Mouse (Mus musculus) heart, postnatal 25 days (tissue): ENCODE measurements around the gene Nup107. TPM values are rescaled to one million over a fixed set of nuclear protein-coding genes. Genes with fewer than 3 reads are reported as not detected.

ENCODE experiments used
- DNase-seq: peaks from one replicate; pipeline ENCODE4 v3.0.0; 2022; ENCODE audit warnings: low spot score
- intact Hi-C: fragments of 180-260 bp; cut with DNase I; formaldehyde crosslinking; loops from one replicate; pipeline ENCODE4 v1.15.1; 2025
- total RNA-seq, 2 experiments: library from RNA; stranded (reverse); gene quantifications; 2 replicates each; pipeline ENCODE4 v1.2.3; 2021

Gene Nup107
- total RNA-seq, 2 experiments from 2014 or later, result 7.3 to 8.6 TPM

- intact Hi-C loops, result no loop called here
Measured at GRCm38 (mm10) chr10:117780306-117780911, 12.1 kb downstream of the Nup107 start.

GRCm38 (mm10) chr10:117779581-117780305 is 12.8 kb downstream of the Nup107 start:
- no peak for DNase-seq
- intact Hi-C loops, result no loop called here

More at GRCm38 (mm10) chr10:117780306-117780911, 12.1 kb downstream of the Nup107 start:
- DNase-seq, result no peak

- intact Hi-C loops, result no loop called here
- DNase-seq, result no peak
Measured at GRCm38 (mm10) chr10:117778951-117779350, 13.6 kb downstream of the Nup107 start.

GRCm38 (mm10) chr10:117778328-117778910 is 14.1 kb downstream of the Nup107 start:
- DNase-seq, result no peak
- intact Hi-C loops, result no loop called here

- DNase-seq, result no peak
- intact Hi-C loops, result no loop called here
Measured at GRCm38 (mm10) chr10:117777501-117778327, 14.8 kb downstream of the Nup107 start.

DNA sequence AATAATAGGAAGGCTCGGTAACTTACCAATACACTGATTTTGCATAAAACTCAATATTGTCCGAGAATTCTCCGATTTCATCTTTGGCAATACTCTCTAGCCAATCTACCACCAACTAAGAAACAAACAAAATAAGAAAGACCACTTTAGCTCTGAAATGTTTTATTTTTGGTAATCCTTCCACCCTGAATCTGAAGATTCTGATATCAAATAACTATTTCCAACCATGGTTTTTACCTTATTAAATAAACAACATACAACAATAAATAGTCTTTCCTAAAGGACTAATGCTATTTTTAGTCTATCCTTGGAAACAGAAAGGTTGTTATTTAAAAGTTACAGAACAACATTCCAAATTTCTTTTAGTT is 15.4 kb downstream of the Nup107 start:
- intact Hi-C loops, result no loop called here

DNA sequence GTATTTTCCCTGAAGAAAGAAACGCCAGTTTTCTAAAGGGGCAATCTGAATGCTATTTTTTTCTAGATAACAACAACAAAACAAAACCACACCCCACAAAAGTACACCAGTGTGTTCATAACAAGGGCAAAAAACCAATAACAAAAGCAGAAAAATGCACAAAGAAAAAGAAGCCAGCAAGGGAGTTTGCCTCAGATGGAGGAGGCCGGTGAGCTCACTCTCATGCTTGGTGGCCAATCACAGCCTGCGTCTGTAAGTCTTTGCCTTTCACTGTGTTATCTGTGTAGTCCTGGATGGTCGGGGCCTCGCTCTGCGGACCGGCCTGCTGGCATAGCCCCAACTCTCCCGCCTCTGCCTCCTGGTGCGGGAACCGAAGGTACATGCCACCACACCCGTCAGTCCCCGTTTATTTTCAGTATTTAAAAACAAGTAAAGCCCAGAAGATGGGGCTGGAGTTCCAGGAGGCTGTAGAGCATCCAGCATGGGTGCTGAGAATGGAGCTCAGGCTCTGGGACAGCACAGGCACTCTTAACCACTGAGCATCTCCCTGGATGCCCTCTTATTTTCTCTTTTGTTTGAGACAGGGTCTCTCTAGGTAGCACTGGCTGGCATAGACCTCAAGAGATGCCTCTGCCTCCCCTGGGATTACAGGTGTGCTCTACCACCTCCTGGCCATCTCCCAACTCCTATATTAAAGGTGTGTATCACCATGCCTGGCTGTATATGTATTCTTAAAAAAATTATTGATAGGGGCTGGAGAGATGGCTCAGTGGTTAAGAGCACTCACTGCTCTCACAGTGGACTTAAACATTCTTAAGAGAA is 16.0 kb downstream of the Nup107 start:
- intact Hi-C loops, result no loop called here
- no peak for DNase-seq

More for the DNA sequence above, 15.4 kb downstream of the Nup107 start:
- no peak for DNase-seq

DNA sequence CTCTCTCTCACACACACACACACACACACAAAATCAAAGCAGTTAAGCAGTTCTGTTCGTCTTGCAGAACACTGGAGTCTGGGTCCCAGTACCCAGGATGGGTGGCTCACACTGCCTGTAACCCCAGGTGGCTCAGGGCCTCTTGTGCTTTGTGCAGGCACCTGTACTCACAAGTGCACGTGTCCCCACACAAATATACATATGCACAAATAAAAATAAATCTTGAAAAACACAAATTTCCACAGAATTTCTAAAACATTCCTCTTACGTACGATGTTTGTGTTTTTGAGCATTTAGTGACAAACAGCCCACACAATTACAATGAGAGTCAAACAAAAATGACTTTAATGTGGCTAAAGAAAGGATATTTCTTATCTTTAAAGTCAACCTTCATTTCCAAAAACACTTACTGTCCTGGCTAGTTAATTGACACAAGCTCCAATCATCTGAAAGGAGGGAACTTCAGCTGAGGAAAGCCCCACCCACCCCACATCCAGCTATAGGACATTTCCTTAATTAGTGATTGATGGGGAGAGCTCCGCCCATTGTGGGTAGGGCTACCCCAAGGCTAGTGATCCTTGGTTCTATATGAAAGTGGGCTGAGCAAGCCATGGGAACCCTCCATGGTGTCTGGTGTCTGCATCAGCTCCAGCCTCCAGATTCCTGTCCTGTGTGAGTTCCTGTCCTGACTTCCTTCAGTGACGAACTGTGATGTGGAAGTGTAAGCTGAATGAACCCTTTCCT is 16.9 kb downstream of the Nup107 start:
- intact Hi-C loops, result no loop called here
- no peak for DNase-seq

GRCm38 (mm10) chr10:117774817-117775120 is 17.7 kb downstream of the Nup107 start:
- no peak for DNase-seq
- intact Hi-C loops, result no loop called here

GRCm38 (mm10) chr10:117774011-117774816 is 18.3 kb downstream of the Nup107 start:
- intact Hi-C loops, result no loop called here
- no peak for DNase-seq

DNA sequence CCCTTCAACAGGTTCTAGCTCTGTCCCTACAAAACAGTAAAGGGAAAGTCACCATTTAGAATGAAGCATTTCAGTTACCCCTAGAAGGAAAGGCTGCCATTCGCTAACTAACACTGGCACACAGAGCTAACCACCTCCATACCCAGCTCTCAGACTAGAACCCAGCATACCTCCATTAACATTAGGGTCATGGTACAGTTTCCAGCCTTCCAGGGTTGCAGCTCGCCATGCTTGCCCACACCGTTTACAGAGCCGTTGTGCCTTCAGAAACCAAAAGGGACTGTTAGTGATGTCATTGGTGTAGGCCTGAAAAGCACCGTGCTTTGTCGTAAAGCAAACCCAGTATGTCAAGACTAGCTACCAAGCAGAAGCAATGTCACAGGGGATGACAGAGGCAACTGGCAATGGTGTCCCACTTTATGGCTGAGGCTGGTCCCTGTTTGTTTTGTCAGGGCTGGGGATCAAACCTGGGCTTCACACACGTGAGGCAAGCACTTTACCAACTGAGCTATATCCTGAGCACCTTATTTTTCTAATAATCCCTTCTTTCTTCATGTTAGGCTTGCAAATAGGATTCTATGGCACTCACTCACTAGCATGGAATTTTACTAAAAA is 19.3 kb downstream of the Nup107 start:
- no peak for DNase-seq
- intact Hi-C loops, result no loop called here

- intact Hi-C loops, result no loop called here
Measured at GRCm38 (mm10) chr10:117772364-117773105, 20.0 kb downstream of the Nup107 start.

GRCm38 (mm10) chr10:117771131-117771510 is 21.4 kb downstream of the Nup107 start:
- DNase-seq, result no peak
- intact Hi-C loops, result no loop called here

More at GRCm38 (mm10) chr10:117772364-117773105, 20.0 kb downstream of the Nup107 start:
- DNase-seq, result no peak

GRCm38 (mm10) chr10:117770286-117771130 is 22.0 kb downstream of the Nup107 start:
- no peak for DNase-seq
- intact Hi-C loops, result no loop called here

GRCm38 (mm10) chr10:117769541-117770285 is 22.8 kb downstream of the Nup107 start:
- intact Hi-C loops, result no loop called here

DNA sequence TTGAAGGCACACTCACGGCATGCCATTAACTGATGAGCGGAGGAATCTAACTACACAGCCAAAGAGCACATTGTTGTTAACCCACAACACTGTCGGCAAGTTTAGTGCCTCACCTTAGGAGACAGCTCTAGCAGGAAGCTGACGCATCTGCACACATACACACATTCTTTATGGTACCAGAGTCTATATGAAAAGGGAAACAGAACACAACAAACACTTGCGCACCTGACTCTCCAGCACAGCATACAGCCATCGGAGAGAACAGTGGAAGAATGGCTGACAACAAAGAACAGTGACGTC is 24.4 kb downstream of the Nup107 start:
- no peak for DNase-seq
- intact Hi-C loops, result no loop called here

More at GRCm38 (mm10) chr10:117769541-117770285, 22.8 kb downstream of the Nup107 start:
- DNase-seq, result no peak
